Mouse (Mus musculus) small intestine, adult 2 months (tissue): ENCODE data around the gene Il24.

Experiments
- CTCF ChIP-seq: fragments of 200-500 bp; IDR thresholded peaks from 2 replicates; pipeline ENCODE4 v1.5.1; 2012; ENCODE audit warnings: low read depth, mild to moderate bottlenecking, control low read depth, inconsistent platforms, low read length, moderate library complexity, mixed read lengths; ENCODE audit not compliant: insufficient replicate concordance, insufficient read length; ENCODE audit errors: extremely low read depth
- POLR2A ChIP-seq: fragments of 200-500 bp; IDR thresholded peaks from 2 replicates; pipeline ENCODE4 v1.6.1; 2012; ENCODE audit warnings: low read depth, mild to moderate bottlenecking, control low read depth, inconsistent platforms, low read length, moderate library complexity

GRCm38 (mm10) chr1:130835161-130835936 lies 51.9 kb downstream of the Il24 start:
- TF ChIP-seq CTCF (no peak), POLR2A (no peak)
